Mouse (Mus musculus): ENCODE results near the gene Anapc16. TPM values are rescaled to one million over a fixed set of nuclear protein-coding genes. Genes with fewer than 3 reads are reported as not detected.

Anapc16 gene
- total RNA-seq, 2 experiments from 2014 or later = 60.3 to 68.4 TPM

GRCm38 (mm10) chr10:59970450-59971062, 32.4 kb downstream of the Anapc16 start:
- DNase-seq = no peak

- DNase-seq = peak; percentile 81
Observed at GRCm38 (mm10) chr10:59969821-59970449, 33.0 kb downstream of the Anapc16 start.

GRCm38 (mm10) chr10:59967309-59967942, 35.5 kb downstream of the Anapc16 start:
- DNase-seq = peak; percentile 82

GRCm38 (mm10) chr10:59966743-59967142, 36.2 kb downstream of the Anapc16 start:
- DNase-seq = no peak

- no peak for DNase-seq
Observed at GRCm38 (mm10) chr10:59965788-59966187, 37.1 kb downstream of the Anapc16 start.

- no peak for DNase-seq
Observed at GRCm38 (mm10) chr10:59965362-59965695, 37.6 kb downstream of the Anapc16 start.

GRCm38 (mm10) chr10:59964504-59965361, 38.2 kb downstream of the Anapc16 start:
- no peak for DNase-seq

GRCm38 (mm10) chr10:59963609-59964008, 39.3 kb downstream of the Anapc16 start:
- no peak for DNase-seq

- DNase-seq = no peak
Observed at GRCm38 (mm10) chr10:59959517-59959916, 43.4 kb downstream of the Anapc16 start.

GRCm38 (mm10) chr10:59958458-59958857, 44.5 kb downstream of the Anapc16 start:
- DNase-seq = no peak

GRCm38 (mm10) chr10:59957171-59958149, 45.5 kb downstream of the Anapc16 start:
- no peak for DNase-seq

GRCm38 (mm10) chr10:59956681-59957080, 46.3 kb downstream of the Anapc16 start:
- no peak for DNase-seq

- DNase-seq = no peak
Observed at GRCm38 (mm10) chr10:59953564-59954039, 49.3 kb downstream of the Anapc16 start.

GRCm38 (mm10) chr10:59952781-59953563, 50.0 kb downstream of the Anapc16 start:
- DNase-seq = peak; percentile 45

- peak; percentile 70 for DNase-seq
Observed at GRCm38 (mm10) chr10:59952152-59952780, 50.7 kb downstream of the Anapc16 start.

- DNase-seq = peak; percentile 100
Observed at GRCm38 (mm10) chr10:59951211-59952151, 51.5 kb downstream of the Anapc16 start, which contains the start of gene Ddit4. TSS of gene Ddit4 (minus strand) at chr10:59951834.

GRCm38 (mm10) chr10:59950716-59951191, 52.2 kb downstream of the Anapc16 start:
- DNase-seq = peak; percentile 87

- no peak for DNase-seq
Observed at GRCm38 (mm10) chr10:59949783-59950605, 52.9 kb downstream of the Anapc16 start.

All from adrenal gland, postnatal 10 days (tissue).